Mouse (Mus musculus) layer of hippocampus, postnatal 25 days (tissue): Measurements from ENCODE around the gene Map4k4. TPM values are rescaled to one million over a fixed set of nuclear protein-coding genes. Genes with fewer than 3 reads are reported as not detected.

ENCODE experiments used
- DNase-seq, 2 experiments: peaks; one replicate each; pipeline ENCODE4 v3.0.0; 2022; ENCODE audit warnings: mixed read lengths in 2 of 2, low spot score in 1 of 2; ENCODE audit errors: extremely low spot score in 1 of 2
- total RNA-seq, 2 experiments: library from RNA; stranded (reverse); gene quantifications; 2 replicates each; pipeline ENCODE4 v1.2.3; 2021

Gene Map4k4
- total RNA-seq, 2 experiments from 2014 or later, result 154 to 180 TPM

DNA sequence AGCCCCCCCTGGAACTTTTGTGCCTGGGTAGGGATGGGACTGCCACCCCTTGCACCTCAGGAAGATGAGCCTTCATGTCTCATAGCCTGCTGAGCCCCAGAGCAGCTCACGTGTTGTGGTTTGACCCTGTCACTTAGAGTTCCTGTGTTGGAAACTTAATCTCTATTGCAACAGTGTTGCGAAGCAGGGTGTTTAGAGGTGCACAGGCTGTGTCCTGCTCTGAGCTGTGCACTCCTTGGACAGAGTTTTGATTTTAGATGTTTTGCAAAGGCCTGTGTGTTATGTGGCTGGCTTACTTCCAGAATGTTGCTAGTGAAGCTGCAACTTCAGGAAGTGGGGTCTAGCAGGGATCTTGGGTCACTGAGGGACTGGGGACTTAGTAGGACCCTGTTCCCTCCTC is 4.1 kb upstream of the Map4k4 start:
- no peak for DNase-seq

DNA sequence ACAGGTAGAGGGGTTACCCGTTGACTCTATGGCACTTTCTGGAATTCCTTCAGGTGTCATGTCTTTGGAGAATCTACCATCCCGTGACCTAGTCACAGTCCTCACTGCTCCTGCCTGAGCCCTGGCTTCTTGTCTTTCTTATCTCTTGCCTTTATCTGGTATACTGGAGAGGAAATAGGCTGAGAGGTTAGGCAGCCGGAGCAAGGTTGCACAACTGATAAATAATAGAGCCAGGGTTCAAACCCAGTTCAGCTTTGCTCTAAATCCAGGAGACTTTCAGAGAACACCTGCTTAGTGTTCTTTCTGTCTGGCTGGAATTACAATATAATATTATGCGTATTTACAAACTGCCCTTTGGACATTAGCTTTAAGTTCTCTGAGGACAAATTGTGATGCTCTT is 2.0 kb upstream of the Map4k4 start:
- no peak for DNase-seq

DNA sequence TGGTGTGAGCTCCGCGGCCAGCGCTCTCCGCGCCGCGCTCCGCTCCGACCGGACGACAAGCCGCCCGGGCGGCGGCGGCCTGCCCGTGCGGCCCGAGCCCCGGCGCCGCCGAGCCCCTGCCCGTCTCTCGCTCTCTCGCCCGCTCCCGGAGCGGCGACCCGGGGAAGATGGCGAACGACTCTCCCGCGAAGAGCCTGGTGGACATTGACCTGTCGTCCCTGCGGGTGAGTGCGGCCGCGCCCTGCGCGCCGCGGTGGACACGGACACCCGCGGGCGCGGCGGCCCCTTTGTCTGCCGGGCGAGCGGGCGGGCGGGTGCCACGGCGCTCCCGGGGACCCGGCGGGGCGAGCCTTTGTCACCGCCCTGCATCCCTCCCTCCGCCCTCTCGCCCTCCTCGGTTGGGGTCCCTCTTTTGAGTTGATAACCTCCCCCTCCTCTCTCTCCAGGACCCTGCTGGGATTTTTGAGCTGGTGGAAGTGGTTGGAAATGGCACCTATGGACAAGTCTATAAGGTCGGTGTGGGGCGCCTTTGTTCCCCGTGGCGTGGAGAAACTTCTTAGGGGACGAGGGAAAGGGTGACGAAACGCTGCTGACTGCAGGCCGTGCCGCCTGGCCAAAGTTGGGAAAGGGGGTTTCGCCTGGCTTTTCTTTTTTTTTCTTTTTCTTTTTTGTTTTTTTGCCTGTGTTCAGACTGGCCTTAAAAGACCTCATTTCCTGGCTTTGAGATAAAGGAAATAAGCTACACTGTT is 524 bp downstream of the Map4k4 start:
- DNase-seq, result peak; percentile 47 to 49

DNA sequence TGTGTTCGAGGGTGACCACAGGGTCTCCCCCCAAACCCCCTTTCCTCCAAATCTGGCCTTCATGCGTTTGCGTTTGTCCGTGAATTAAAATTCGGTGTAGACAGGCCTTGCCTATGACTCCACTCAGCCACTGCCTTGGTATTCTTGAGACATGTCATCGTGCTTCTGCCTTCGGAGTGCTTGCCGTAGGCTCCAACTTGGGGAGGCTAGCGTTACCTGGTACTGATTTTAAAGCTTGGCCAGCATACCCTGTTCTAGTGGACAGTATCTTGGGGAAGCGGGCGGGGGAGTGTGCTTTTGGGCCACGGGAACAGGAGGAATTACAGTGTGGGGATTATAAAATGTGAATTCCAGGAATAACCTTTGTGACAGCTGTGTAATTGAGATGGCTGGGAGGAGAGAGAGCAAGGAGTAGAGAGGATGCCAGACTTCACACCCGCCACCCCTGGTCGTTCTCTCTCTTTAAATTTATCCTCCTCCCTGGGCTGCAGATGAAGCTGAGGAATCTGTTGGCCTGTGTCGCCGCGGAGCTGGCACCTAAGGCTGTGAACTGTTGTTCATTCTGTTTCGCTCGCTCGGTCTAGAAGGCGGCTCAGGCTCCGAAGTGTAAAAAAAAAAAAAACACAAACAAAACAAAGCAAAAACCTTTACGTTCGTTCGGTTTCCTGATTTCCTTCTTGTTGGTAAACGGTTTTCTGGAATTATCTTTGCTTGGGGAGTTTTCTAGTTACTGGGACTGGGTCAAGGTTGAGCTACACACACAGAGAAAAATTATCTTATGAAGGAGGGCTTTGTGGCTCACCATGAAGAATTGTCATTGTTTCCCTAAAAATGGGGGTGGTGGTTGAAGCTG is 1.4 kb downstream of the Map4k4 start:
- DNase-seq, result peak in 1 of 2 experiments; percentile 37

DNA sequence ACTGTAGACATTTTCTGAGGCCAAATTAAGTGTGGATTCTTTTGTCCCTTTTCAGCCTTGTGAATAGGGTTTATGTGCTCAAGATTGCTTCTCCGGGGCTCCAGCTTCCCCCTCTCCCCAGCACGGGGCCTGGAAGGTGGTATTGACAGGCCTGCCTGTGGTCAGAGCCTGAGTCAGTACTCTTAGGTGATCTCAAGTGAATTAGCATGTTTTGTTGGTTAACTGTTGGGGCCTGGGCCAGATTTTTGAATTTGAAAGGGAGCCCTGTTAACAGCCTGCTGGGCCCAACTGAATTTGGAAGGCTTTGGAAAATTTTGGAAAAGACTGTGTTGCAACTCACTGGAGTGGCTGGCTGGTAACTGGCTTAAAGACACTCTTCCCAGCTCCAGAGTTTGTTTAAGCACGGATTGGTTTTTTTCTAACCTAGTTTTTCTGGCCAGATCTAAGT is 2.0 kb downstream of the Map4k4 start:
- DNase-seq, result no peak

DNA sequence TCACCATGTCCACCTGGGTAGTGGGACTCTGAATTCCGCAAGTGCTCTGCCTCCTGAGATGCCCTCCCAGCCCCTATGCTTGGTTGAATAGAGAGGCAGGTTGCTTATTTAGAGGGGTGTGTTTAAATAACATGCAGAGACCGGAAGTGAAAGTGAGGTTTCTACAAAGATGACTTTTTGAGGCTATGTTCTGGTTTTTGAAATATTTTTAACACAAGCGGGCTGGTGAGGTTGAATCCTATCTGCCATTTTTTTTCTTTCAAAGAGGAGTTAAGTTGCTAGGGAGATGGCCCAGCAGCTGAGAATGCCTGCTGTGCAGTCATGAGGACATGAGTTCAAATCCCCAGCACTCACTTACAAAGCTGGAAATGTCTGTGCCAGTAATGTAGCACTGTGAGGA is 4.0 kb downstream of the Map4k4 start:
- DNase-seq, result no peak

DNA sequence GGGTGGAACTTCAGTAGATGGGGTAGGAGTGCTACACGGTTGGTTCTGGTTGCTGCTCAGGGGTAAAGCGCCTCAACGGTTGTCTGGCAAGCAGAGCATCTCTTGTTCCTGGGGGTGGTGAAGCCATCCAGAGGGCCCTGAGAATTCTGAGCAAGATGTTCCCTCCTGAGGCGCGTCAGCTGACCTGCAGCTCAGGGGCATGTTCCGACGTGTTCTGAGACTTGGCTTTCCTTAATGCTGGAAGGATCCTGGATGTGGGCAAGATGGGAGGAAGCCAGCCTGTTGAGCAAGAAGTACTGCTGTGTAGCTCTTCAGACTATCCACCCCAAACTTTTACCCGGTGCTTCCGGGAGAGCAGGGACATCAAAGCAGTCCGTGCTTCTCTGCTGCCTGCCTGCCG is 6.2 kb downstream of the Map4k4 start:
- DNase-seq, result no peak

DNA sequence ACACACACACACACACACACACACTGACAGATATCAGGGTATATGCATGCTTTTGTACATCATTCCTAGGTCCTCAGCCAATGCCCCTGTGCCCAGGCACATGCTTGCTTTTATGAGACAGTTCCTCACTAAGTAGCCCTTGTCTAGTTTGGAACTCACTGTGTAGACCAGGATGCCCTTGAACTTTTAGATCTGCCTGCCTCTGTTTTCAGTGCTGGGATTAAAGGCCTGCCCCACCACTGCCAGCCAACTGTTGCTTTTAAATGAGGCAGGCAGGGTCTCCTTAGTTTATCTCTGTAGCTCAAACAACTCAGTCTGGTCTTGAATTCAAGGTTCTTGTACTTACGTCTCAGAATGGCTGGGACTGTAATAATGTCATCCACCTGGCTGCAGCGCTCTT is 8.3 kb downstream of the Map4k4 start:
- DNase-seq, result no peak

DNA sequence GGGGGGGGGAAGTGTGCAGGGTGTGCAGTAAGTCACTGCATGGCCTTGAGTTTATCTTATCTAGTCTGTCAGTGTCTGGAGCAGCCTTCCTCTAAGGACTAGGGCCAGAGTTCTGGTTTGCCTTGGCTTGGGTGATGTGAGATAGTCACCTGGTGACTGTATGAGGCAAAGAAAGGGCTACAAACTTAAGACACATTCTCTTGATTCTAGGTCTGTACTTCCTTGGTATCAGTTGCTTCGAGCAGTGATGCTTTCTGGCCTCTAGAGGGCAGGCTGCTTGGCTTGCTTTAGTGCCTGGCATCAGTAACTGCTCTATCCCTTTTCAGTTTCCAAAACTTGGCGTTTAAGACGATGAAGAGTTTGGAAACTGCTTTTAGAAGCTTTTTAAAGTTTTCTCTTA is 10.7 kb downstream of the Map4k4 start:
- peak in 1 of 2 experiments; percentile 42 for DNase-seq

DNA sequence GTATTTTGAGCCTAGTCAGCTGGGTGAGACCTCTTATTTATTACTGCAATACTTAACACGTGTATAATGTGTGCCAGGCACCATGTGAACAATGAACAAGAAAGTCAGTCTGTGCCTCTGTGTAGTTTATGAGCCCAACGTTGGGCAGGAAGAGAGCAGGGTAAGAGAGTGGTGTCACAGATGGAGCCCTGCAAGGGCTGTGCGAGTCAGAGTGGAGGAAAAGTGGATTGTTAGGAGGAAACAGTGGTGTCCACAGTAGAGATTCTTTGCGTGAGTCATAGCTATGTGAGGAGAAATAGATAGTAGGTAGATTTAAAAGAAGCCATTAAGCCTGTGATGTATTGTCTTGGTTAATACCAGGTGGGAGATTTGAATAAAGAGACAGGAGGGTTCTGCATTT is 12.5 kb downstream of the Map4k4 start:
- no peak for DNase-seq

DNA sequence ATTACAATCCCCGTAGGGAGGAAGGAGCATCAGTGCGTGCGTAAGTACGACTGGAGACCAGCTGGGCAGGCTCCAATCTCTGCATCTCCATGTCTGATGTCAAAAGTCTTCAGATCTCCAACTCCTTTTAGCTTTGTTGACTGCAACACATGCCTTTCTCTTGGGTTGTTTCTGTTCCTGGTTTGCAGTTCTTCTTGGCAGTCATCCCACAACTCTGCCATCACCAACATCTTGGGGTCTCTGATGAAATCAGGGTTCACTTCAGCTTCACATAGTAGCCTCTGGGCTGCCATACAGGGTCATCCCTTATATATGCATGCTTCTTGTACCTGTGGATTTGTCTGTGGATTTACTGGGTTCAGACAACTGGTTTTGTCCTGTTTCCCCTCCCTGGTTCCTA is 15.4 kb downstream of the Map4k4 start:
- no peak for DNase-seq

DNA sequence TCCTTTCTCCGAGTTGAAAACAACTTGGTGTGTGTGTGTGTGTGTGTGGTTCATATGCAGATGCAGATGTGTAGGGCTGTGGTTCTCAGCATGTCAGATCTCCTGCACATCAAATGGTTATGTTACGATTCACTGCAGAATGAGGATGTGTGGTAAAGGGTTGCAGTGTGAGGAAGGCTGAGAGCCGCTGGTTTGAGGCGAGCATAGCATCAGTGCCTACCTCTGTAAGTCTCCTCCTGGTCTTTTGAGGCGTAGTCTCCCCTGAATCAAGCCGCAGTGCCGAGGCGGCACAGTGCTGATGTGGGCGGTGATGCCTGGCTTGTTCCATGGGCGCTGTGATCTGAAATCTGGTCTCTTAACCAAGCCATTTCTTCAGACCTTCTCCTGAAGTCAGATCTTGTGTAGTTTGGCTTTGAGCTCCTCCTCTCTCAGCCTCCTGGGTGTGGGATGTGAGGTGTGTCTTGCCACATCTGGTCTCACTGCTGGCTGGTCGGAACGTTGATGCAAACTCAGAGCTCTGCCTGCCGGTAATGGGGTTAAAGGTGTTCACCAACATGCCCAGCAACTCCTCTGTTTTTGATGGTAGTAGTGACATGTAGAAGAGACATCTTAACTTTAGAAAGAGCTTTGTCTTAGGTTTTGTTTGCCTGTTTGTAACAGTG is 17.3 kb downstream of the Map4k4 start:
- DNase-seq, result no peak

DNA sequence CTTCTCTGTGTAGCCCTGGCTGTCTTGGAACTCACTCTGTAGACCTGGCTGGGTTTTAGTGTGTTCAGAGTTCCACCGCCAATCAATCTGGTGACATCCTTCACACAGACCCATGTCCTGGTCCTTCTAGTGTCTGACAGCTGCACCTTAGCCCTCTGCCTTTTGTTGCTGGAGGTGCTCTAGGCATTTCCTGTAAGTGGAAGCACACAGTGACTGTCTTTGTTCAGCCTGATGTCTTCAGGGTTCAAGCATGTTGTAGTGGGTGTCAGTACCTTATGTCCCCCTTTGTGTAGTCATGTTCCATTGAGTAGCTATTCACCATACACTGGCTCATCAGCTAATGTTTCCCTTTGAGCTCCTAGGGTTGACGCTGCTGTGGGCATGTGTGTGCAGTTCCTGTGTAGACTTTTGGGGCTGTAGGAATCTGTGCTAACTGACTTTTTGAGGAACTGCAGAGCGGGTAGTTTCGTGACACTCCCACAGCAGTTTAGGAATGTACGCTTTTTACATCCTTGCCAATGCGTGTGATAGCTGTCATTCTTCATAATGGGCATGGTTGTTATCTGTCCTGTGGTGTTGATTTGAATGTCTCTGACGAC is 17.9 kb downstream of the Map4k4 start:
- no peak for DNase-seq

DNA sequence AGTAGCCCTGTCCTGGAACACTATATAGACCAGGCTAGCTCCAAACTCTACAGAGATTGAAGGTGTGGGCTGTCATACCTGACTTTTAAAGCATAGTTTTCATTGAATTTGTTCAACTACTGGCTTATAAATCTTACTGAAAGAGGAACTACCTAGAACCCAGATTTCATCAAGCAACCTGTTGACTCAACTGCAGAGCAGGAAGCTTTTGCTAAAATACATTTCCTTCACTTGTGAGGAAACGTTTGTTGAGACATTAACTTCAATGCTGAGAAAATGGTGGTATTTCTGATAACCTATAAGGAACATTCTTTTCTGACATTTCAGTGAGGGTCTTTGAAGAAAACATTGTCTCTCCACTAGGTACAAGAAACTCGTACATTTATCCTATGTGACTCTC is 19.9 kb downstream of the Map4k4 start:
- no peak for DNase-seq

DNA sequence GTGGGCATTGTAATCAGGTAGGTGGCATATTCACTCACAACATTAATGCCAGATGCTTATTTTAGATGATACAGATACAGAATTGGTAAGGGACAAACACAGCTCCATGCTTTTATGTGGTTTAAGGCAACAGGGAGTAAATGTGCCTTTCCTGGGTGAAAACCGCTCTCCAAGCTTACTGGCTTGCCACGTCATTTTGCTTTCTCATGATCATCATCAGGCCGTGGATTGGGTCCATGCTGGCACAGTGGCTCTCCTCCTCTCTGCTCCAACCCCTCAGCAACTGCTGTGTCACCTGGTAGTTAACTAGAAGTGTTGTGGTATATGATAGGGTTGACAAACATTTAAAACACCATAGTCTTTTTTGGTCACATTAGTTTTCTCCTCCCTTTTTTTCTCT is 21.3 kb downstream of the Map4k4 start:
- DNase-seq, result no peak

DNA sequence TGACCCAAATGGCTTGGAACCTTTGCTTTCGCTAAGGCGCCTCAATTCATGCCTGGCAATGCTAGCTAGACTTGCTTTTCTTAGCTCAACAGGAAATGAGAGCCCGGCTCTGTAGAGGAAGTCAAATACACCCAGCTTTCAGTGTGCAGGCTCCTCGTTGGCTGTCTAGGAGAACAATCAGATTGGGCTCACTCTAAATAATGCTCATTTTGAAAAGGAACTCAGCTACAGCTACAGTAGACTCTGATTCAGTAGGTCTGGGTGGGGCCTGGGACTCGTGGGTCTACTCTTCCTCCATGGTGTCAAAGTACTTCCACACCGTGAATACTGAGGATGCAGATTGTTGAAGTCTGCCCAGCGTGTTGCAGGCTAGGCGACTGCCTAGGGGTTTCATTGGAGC is 22.0 kb downstream of the Map4k4 start:
- no peak for DNase-seq

DNA sequence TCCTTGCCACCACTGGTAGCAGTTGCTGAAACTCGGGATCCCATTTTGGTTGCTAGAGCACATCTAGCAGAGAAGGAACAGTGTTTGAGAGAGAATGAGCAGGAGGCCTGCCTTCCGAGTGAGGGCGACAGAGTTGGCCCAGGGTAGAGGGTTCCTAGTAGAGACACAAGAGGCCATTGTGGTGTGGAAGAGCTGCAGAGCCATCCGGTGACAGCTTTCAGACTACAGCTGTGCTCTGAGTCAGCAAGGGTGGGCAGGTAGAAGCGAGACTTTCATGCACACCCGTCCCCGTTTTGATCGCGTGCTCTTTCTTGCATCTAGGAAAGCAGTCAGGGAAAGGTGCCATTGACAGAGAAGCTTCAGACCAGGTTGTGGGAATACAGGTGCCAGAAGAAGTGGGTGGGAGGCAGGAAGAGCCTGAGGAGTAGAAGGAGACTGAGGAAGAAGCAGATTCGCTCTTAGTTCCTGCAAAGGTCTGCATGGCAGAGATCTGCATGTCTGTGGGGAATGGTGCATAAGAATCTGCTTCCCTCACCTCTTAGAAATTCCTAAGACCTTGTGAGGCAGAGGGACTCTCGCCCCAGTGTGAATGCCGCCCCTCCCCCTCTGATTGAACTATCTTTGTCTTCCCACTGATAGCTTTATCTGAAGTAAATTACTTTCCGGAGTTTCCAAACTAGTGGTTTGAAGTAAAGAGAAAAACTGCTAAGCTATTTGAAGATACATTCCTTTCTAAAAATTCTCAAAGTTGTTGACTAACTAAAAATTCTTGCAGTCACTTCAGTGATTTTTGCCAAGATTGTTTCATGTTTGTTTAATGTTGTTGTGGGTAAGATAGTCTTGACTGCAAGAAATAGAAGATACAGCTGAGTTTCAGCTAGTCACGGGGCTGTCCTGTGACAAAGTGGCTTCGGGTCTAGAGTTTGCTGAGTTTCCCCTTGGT is 23.0 kb downstream of the Map4k4 start:
- DNase-seq, result no peak

DNA sequence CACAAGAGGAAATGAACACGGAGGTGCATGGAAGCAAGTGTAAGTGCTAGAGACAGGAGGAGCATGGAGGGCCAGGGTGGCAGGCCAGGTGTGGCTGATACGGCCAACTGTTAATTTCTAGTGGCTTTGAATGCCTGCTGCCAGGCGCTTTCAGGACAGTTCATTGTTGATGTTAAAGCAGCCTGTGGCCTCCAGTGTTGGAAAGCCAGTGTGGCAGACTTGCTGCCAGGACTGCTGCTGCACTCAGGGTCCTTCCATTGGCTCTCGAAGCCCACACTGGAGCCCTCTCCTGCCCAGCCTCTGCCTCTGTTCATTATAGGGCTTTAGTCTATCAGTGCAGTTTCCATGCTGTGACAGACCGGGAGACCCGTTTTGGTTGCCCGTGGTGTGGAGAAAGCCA is 30.3 kb downstream of the Map4k4 start:
- DNase-seq, result no peak

DNA sequence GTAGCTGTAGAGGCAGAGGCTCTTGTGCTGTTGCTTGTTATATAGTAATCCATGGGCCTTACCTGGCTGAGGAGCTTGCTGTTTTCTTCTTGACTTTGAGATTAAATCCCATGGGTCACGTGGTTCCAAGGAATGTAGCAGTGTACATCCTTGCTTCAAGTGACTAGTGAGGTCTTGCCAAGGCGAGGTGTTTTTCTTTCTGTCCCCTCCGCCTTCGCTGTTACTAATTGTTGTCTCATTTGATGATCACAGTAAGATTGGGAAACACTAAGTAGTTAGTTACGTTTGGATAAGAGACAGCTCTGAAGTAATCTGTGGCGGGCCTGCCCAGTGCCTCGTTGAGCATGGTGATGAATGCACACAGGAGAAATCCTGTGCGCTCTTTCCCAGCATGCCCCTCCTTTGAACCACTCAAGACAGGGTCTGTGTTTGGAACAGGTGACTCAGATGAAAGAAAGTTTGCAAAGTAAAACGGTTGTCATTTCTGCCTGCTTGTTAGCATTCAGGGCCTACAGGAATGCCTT is 31.6 kb downstream of the Map4k4 start:
- DNase-seq, result no peak

DNA sequence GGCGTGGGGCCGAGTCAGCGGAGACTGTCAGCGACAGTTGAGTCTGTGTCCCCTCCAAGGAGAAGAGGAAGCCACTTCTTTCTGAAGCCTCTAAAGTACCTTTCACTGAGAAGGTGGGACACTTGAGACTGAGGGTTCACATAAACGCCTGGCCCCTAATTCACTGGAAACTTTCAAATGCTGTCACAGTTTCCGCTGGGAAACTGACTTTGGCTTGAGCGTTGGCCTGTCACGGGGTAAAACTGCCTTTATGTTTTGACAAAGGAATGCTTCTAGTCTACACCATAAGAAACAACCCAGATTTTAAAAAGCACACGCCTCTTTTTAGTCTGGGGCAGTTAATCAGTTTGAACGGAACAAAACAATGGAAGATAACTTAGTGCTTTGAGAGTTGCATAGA is 32.2 kb downstream of the Map4k4 start:
- no peak for DNase-seq
